In genomic region chr12:16805511-16805910, GRCm38 (mm10) we compare ENCODE assay signal across 8 mouse cellular contexts. TPM values are rescaled to one million over a fixed set of nuclear protein-coding genes. Genes with fewer than 3 reads are reported as not detected.
DNase-seq lines count a peak whose midpoint lies in the region; ATAC-seq lines count a peak whose summit lies in the region.

No protein-coding gene starts in this region.

- peaks cover 34% of the 10 kb centered on the region for H3K27me3 ChIP-seq in hindbrain, embryonic 13.5 days

- H3K4me2 ChIP-seq in hindbrain, embryonic 13.5 days = no peak overlapping the region

- 5% methylated on average over 5 of the region's 5 CpGs for WGBS in hindbrain, embryonic 13.5 days

- peak; percentile 70 for ATAC-seq in hindbrain, embryonic 13.5 days (ENCODE audit: low FRiP score)

- no peak overlapping the region for H3K9ac ChIP-seq in hindbrain, embryonic 13.5 days

- H3K9me3 ChIP-seq in hindbrain, embryonic 13.5 days = no peaks in the 10 kb centered on the region

- H3K27ac ChIP-seq in hindbrain, embryonic 13.5 days = no peak overlapping the region

- peaks cover 7% of the 10 kb centered on the region for H3K4me1 ChIP-seq in hindbrain, embryonic 13.5 days (replicated peaks)

- no peak overlapping the region for H3K4me3 ChIP-seq in hindbrain, embryonic 13.5 days

- no peaks in the 10 kb centered on the region for H3K36me3 ChIP-seq in hindbrain, embryonic 13.5 days

- DNase-seq in R1 (ENCODE audit: low read depth, low spot score) = peak; percentile 73
- DNase-seq in cerebellum, adult 18-20 months = peak; percentile 83 to 87
- peak; percentile 77 for DNase-seq in forelimb bud, embryonic 11.5 days (ENCODE audit: low read depth, low spot score)
- DNase-seq in layer of hippocampus, postnatal 14 days (ENCODE audit: low spot score in 2 of 2) = peak; percentile 72 to 84
- DNase-seq in lung, postnatal 25 days (ENCODE audit: low spot score) = peak; percentile 78
- DNase-seq in retina, postnatal 7 days (ENCODE audit: low read depth, low spot score) = peak; percentile 73
- peak; percentile 73 for DNase-seq in urinary bladder, postnatal 25 days (ENCODE audit: low spot score)

RNA-seq across cellular contexts. Expression of gene Greb1, which starts 4.8 kb away (rescaled TPM):
- 1.5 and 2.5 TPM in 2 replicates for polyA plus RNA-seq in hindbrain, embryonic 13.5 days (2015; fragmentation: Nextera tagmentation; extraction: Ambion mirVana)
- 1 to 10 TPM in 1 of 2 experiments, under 1 TPM in 1; 0.62 to 1.1 TPM for total RNA-seq in layer of hippocampus, postnatal 14 days (2021)

RNA-seq across cellular contexts. Expression of gene E2f6, which starts 5.3 kb away (rescaled TPM):
- polyA plus RNA-seq in hindbrain, embryonic 13.5 days (2015; fragmentation: Nextera tagmentation; extraction: Ambion mirVana) = 35.5 and 37.5 TPM in 2 replicates
- 10 to 100 TPM; 22.6 to 27.3 TPM for total RNA-seq in layer of hippocampus, postnatal 14 days (2021)
